Mouse (Mus musculus): ENCODE data around the gene Dnah6. TPM values are rescaled to one million over a fixed set of nuclear protein-coding genes. Genes with fewer than 3 reads are reported as not detected.

The Dnah6 gene
- polyA plus RNA-seq, 1 experiment from 2014 or later = 0.95 TPM

DNA sequence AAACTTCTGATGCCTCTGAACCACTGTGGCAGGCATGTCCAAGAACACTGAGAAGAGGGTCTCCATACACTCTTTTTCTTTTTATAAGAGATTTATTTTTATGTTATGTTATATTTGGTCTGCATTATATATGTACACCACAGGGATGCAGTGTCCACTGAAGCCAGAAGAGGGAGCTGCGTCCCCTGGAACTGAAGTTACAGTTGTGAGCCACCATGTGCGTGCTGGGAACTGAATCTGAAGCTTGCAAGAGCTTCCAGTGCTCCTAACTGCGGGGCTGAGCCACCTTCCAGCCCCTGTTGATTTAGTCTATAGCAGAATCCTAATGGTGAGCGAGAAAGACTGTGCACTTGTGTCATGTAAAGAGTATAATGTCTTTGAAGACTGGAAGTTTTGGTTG is 78.7 kb downstream of the Dnah6 start:
- TF ChIP-seq CTCF (IDR thresholded peaks at IDR 0.05) = peak; percentile 13; the same call in 1 of the 2 replicates
- TF ChIP-seq EP300 (IDR thresholded peaks at IDR 0.05) = no peak
- no peaks in the 10 kb centered on the region for H3K9me3 ChIP-seq (ENCODE audit: low read length)
- no peak overlapping the region for H3K9ac ChIP-seq (replicated peaks; ENCODE audit: low read depth)
- H3K4me1 ChIP-seq (ENCODE audit: insufficient read depth, low read depth, low read length) = no peaks in the 10 kb centered on the region
- no peak overlapping the region for H3K27ac ChIP-seq (ENCODE audit: low read length)
- WGBS = 83% methylated on average over 4 of the region's 4 CpGs
- H3K36me3 ChIP-seq (ENCODE audit: insufficient read depth, low read length) = no peaks in the 10 kb centered on the region
- ATAC-seq (no peak), DNase-seq (ENCODE audit: low spot score) (no peak)
- H3K4me2 ChIP-seq (replicated peaks; ENCODE audit: low read depth, low read length) = no peak overlapping the region
- no peaks in the 10 kb centered on the region for H3K27me3 ChIP-seq (replicated peaks; ENCODE audit: insufficient read depth, low read length)
- H3K4me3 ChIP-seq (ENCODE audit: low read depth, low read length) = no peak overlapping the region

DNA sequence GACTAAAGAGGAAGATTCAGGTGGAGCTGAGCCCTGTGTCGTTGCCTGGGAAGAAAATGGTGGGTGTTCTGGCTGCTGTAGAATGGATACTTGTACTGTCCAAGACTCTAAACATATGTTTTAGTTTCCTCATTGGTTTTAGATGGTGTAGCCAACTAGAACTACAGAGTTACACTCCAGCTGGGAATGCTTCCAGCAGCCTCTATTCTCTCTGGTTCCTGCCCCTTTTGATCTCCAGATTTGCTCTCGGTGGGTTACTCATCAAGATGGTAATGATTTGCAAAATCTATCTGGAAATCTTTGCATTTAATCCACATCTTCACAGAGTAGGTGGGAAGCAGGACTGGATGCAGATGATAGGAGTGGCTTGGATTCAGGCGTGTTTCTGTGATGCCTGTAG is 80.6 kb downstream of the Dnah6 start:
- no peak for DNase-seq (ENCODE audit: low spot score)
- WGBS = 84% methylated on average over 3 of the region's 3 CpGs
- Histone ChIP-seq H3K9ac (replicated peaks; ENCODE audit: low read depth) (no peak overlapping the region), H3K4me2 (replicated peaks; ENCODE audit: low read depth, low read length) (no peak overlapping the region), H3K9me3 (ENCODE audit: low read length) (no peaks in the 10 kb centered on the region), H3K4me1 (ENCODE audit: insufficient read depth, low read depth, low read length) (no peaks in the 10 kb centered on the region), H3K27me3 (replicated peaks; ENCODE audit: insufficient read depth, low read length) (no peaks in the 10 kb centered on the region), H3K36me3 (ENCODE audit: insufficient read depth, low read length) (no peaks in the 10 kb centered on the region), H3K4me3 (ENCODE audit: low read depth, low read length) (no peak overlapping the region), H3K27ac (ENCODE audit: low read length) (no peak overlapping the region)
- no peak for ATAC-seq
- TF ChIP-seq EP300 (IDR thresholded peaks at IDR 0.05) (no peak), CTCF (IDR thresholded peaks at IDR 0.05) (no peak)

- H3K4me2 ChIP-seq (replicated peaks; ENCODE audit: low read depth, low read length) = no peak overlapping the region
- H3K9me3 ChIP-seq (ENCODE audit: low read length) = no peaks in the 10 kb centered on the region
- no peaks in the 10 kb centered on the region for H3K4me1 ChIP-seq (ENCODE audit: insufficient read depth, low read depth, low read length)
- H3K27me3 ChIP-seq (replicated peaks; ENCODE audit: insufficient read depth, low read length) = no peaks in the 10 kb centered on the region
- TF ChIP-seq CTCF (IDR thresholded peaks at IDR 0.05) (no peak), EP300 (IDR thresholded peaks at IDR 0.05) (no peak)
- H3K36me3 ChIP-seq (ENCODE audit: insufficient read depth, low read length) = no peaks in the 10 kb centered on the region
- 43% methylated on average over 5 of the region's 5 CpGs for WGBS
- ATAC-seq (no peak), DNase-seq (ENCODE audit: low spot score) (no peak)
- H3K27ac ChIP-seq (ENCODE audit: low read length) = no peak overlapping the region
- no peak overlapping the region for H3K9ac ChIP-seq (replicated peaks; ENCODE audit: low read depth)
- no peak overlapping the region for H3K4me3 ChIP-seq (ENCODE audit: low read depth, low read length)
These were observed 88.7 kb downstream of the Dnah6 start for GRCm38 (mm10) chr6:73132784-73133183.

DNA sequence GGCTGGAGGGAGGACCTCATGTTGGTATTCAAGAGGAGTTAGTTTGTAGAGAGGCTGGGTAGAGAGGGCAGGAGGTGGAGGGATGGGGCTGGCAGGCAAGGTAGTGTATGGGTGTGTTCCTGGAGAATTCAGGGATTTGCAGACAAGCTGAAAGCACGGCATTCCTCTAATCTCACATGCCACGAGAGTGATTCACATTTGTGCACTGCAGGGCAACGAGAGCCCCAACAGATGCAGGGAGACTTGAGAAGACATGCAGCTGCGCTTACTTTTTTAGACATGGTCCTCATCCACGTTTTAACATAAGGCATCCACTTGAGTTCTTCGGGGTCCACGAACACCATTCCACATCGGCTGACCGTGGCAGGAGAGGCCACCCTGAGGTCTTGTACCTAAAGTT is 93.9 kb downstream of the Dnah6 start:
- Histone ChIP-seq H3K9me3 (ENCODE audit: low read length) (no peaks in the 10 kb centered on the region), H3K9ac (replicated peaks; ENCODE audit: low read depth) (no peak overlapping the region), H3K4me1 (ENCODE audit: insufficient read depth, low read depth, low read length) (no peaks in the 10 kb centered on the region), H3K27ac (ENCODE audit: low read length) (no peak overlapping the region), H3K27me3 (replicated peaks; ENCODE audit: insufficient read depth, low read length) (no peaks in the 10 kb centered on the region), H3K4me2 (replicated peaks; ENCODE audit: low read depth, low read length) (no peak overlapping the region), H3K4me3 (ENCODE audit: low read depth, low read length) (no peak overlapping the region), H3K36me3 (ENCODE audit: insufficient read depth, low read length) (no peaks in the 10 kb centered on the region)
- ATAC-seq (no peak), DNase-seq (ENCODE audit: low spot score) (peak; percentile 5)
- WGBS = 62% methylated on average over 9 of the region's 9 CpGs
- TF ChIP-seq EP300 (IDR thresholded peaks at IDR 0.05) = no peak

DNA sequence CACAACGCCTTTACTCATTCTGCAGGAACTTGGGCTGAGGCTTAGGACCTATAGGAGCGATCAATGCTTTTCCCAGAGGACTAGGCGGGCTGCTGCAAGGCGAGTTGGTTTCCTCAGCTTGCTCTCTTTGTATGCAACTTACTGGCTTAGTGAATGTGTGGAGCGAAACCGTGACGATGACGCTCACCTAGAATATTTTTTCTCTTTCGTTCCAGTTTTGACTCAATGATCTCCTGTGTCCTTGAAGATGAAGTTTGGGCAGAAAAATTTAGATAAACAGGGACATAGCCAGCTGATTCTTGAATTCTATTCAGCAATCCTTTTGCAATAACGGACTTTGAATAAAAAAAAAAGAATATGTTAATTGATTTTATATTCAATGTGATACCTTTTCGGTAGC is 101.1 kb downstream of the Dnah6 start:
- H3K4me2 ChIP-seq (replicated peaks; ENCODE audit: low read depth, low read length) = no peak overlapping the region
- H3K9ac ChIP-seq (replicated peaks; ENCODE audit: low read depth) = no peak overlapping the region
- ATAC-seq (no peak), DNase-seq (ENCODE audit: low spot score) (no peak)
- H3K27me3 ChIP-seq (replicated peaks; ENCODE audit: insufficient read depth, low read length) = no peaks in the 10 kb centered on the region
- no peak overlapping the region for H3K4me3 ChIP-seq (ENCODE audit: low read depth, low read length)
- H3K4me1 ChIP-seq (ENCODE audit: insufficient read depth, low read depth, low read length) = no peaks in the 10 kb centered on the region
- H3K9me3 ChIP-seq (ENCODE audit: low read length) = no peaks in the 10 kb centered on the region
- TF ChIP-seq CTCF (IDR thresholded peaks at IDR 0.05) (no peak), EP300 (IDR thresholded peaks at IDR 0.05) (no peak)
- no peak overlapping the region for H3K27ac ChIP-seq (ENCODE audit: low read length)
- WGBS = 84% methylated on average over 11 of the region's 11 CpGs
- no peaks in the 10 kb centered on the region for H3K36me3 ChIP-seq (ENCODE audit: insufficient read depth, low read length)

- TF ChIP-seq CTCF (IDR thresholded peaks at IDR 0.05) = no peak
- 0 out of 2 replicates have a peak, but pooled peaks have one; percentile 22 for TF ChIP-seq EP300 (IDR thresholded peaks at IDR 0.05)
- H3K4me1 ChIP-seq (ENCODE audit: insufficient read depth, low read depth, low read length) = no peaks in the 10 kb centered on the region
- no peak overlapping the region for H3K9ac ChIP-seq (replicated peaks; ENCODE audit: low read depth)
- no peak overlapping the region for H3K4me2 ChIP-seq (replicated peaks; ENCODE audit: low read depth, low read length)
- 48% methylated on average over 2 of the region's 2 CpGs for WGBS
- no peak overlapping the region for H3K27ac ChIP-seq (ENCODE audit: low read length)
- no peaks in the 10 kb centered on the region for H3K27me3 ChIP-seq (replicated peaks; ENCODE audit: insufficient read depth, low read length)
- H3K4me3 ChIP-seq (ENCODE audit: low read depth, low read length) = no peak overlapping the region
- no peaks in the 10 kb centered on the region for H3K36me3 ChIP-seq (ENCODE audit: insufficient read depth, low read length)
- DNase-seq (ENCODE audit: low spot score) = peak; percentile 17
- peak; percentile 30 for ATAC-seq
- H3K9me3 ChIP-seq (ENCODE audit: low read length) = no peaks in the 10 kb centered on the region
These were observed 107.6 kb downstream of the Dnah6 start for GRCm38 (mm10) chr6:73113898-73114297.

DNA sequence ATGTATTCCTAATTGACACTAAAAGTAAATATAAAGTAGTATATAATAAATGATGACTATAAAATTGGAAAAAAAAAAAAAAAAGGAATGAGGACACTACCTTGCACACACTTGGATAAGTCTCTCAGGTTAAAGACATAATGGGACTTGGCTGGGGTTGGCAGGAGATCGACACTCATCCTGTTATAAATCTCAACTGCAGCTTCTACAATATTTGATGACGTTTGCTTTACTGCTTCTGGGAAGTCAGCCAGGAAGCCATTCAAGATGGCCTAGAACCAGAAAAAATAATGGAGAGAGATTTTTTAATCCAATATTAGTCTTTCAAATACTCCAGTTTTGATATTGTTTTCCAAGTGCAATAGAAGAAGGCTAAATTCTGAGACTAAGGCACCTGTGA is 108.1 kb downstream of the Dnah6 start:
- ATAC-seq (no peak), DNase-seq (ENCODE audit: low spot score) (peak; percentile 8)
- Histone ChIP-seq H3K9me3 (ENCODE audit: low read length) (no peaks in the 10 kb centered on the region), H3K4me1 (ENCODE audit: insufficient read depth, low read depth, low read length) (no peaks in the 10 kb centered on the region), H3K4me2 (replicated peaks; ENCODE audit: low read depth, low read length) (no peak overlapping the region), H3K4me3 (ENCODE audit: low read depth, low read length) (no peak overlapping the region), H3K9ac (replicated peaks; ENCODE audit: low read depth) (no peak overlapping the region), H3K36me3 (ENCODE audit: insufficient read depth, low read length) (no peaks in the 10 kb centered on the region), H3K27me3 (replicated peaks; ENCODE audit: insufficient read depth, low read length) (no peaks in the 10 kb centered on the region), H3K27ac (ENCODE audit: low read length) (no peak overlapping the region)
- 7% methylated on average over 2 of the region's 2 CpGs for WGBS
- TF ChIP-seq CTCF (IDR thresholded peaks at IDR 0.05) = no peak
- no peak for TF ChIP-seq EP300 (IDR thresholded peaks at IDR 0.05)

Measured in lung, postnatal 0 days (tissue).